Mouse (Mus musculus) T-helper 1 cell (primary cell): Measurements from ENCODE around the gene Trpv4.

ENCODE experiments used
- in situ Hi-C: fragments of 300-600 bp; cut with MboI, MseI; formaldehyde crosslinking; loops from one replicate; pipeline ENCODE4 v1.15.1; 2025; ENCODE audit warnings: high pct_unique_total_duplicates

Trpv4 gene

GRCm38 (mm10) chr5:114590043-114590913 lies 67.9 kb downstream of the Trpv4 start:
- in situ Hi-C loops, result no loop called here

GRCm38 (mm10) chr5:114589454-114589853 lies 68.8 kb downstream of the Trpv4 start:
- in situ Hi-C loops, result no loop called here

GRCm38 (mm10) chr5:114589026-114589425 lies 69.2 kb downstream of the Trpv4 start:
- in situ Hi-C loops, result no loop called here

GRCm38 (mm10) chr5:114588416-114588815 lies 69.8 kb downstream of the Trpv4 start:
- in situ Hi-C loops, result no loop called here

GRCm38 (mm10) chr5:114587908-114588307 lies 70.3 kb downstream of the Trpv4 start:
- in situ Hi-C loops, result no loop called here

GRCm38 (mm10) chr5:114585682-114586081 lies 72.5 kb downstream of the Trpv4 start:
- in situ Hi-C loops, result no loop called here

- in situ Hi-C loops, result no loop called here
Measured at GRCm38 (mm10) chr5:114584293-114585104, 73.7 kb downstream of the Trpv4 start.

GRCm38 (mm10) chr5:114583490-114584175 lies 74.6 kb downstream of the Trpv4 start:
- in situ Hi-C loops, result no loop called here

- in situ Hi-C loops, result no loop called here
Measured at GRCm38 (mm10) chr5:114583046-114583445, 75.2 kb downstream of the Trpv4 start.

GRCm38 (mm10) chr5:114581486-114581885 lies 76.7 kb downstream of the Trpv4 start:
- in situ Hi-C loops, result no loop called here

GRCm38 (mm10) chr5:114579714-114580357 lies 78.4 kb downstream of the Trpv4 start:
- in situ Hi-C loops, result no loop called here

- in situ Hi-C loops, result no loop called here
Measured at GRCm38 (mm10) chr5:114578361-114578760, 79.9 kb downstream of the Trpv4 start.

- in situ Hi-C loops, result no loop called here
Measured at GRCm38 (mm10) chr5:114575986-114576605, 82.1 kb downstream of the Trpv4 start.

GRCm38 (mm10) chr5:114575530-114575929 lies 82.7 kb downstream of the Trpv4 start:
- in situ Hi-C loops, result no loop called here

- in situ Hi-C loops, result no loop called here
Measured at GRCm38 (mm10) chr5:114575010-114575409, 83.2 kb downstream of the Trpv4 start.

GRCm38 (mm10) chr5:114573920-114574628 lies 84.1 kb downstream of the Trpv4 start:
- in situ Hi-C loops, result no loop called here

- in situ Hi-C loops, result no loop called here
Measured at GRCm38 (mm10) chr5:114572997-114573396, 85.2 kb downstream of the Trpv4 start.
